Mouse (Mus musculus): Measurements from ENCODE around the gene Ccl17.
"Not testable (repeated sequence)": the region's sequence is repeated elsewhere in the genome, so short reads cannot be mapped to it uniquely, and the experiment has no call there.

The Ccl17 gene

GRCm38 (mm10) chr8:94826210-94826609, 16.0 kb downstream of the Ccl17 start:
- no peak for DNase-seq (ENCODE audit: low spot score in 2 of 2)

GRCm38 (mm10) chr8:94828284-94828683, 18.0 kb downstream of the Ccl17 start:
- no peak for DNase-seq (ENCODE audit: low spot score in 2 of 2)

- not testable (repeated sequence) for DNase-seq (ENCODE audit: low spot score in 2 of 2)
Observed at GRCm38 (mm10) chr8:94833901-94834405, 23.7 kb downstream of the Ccl17 start.

DNA sequence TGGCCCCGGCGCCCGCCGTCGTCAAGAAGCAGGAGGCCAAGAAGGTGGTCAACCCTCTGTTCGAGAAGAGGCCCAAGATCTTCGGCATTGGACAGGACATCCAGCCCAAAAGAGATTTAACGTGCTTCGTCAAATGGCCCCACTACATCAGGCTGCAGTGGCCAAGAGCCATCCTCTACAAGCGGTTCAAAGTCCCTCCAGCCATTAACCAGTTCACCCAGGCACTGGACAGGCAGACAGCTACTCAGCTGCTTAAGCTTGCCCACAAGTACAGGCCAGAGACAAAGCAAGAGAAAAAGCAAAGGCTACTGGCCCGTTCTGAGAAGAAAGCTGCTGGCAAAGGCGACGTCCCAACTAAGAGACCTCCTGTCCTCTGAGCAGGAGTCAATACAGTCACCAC, 25.5 kb downstream of the Ccl17 start:
- not testable (repeated sequence) for DNase-seq (ENCODE audit: low spot score in 2 of 2)

GRCm38 (mm10) chr8:94836456-94837240, 26.4 kb downstream of the Ccl17 start:
- DNase-seq (ENCODE audit: low spot score in 2 of 2): no peak

- peak; percentile 90 to 96 for DNase-seq (ENCODE audit: low spot score in 2 of 2)
Observed at GRCm38 (mm10) chr8:94837662-94838574, 27.7 kb downstream of the Ccl17 start, which contains the start of the genes Coq9 and Ciapin1. Gene Coq9, plus strand, starts transcription at chr8:94838321. Gene Ciapin1, minus strand, starts transcription at chr8:94838358.

GRCm38 (mm10) chr8:94838600-94838999, 28.3 kb downstream of the Ccl17 start:
- peak; percentile 62 to 73 for DNase-seq (ENCODE audit: low spot score in 2 of 2)

DNA sequence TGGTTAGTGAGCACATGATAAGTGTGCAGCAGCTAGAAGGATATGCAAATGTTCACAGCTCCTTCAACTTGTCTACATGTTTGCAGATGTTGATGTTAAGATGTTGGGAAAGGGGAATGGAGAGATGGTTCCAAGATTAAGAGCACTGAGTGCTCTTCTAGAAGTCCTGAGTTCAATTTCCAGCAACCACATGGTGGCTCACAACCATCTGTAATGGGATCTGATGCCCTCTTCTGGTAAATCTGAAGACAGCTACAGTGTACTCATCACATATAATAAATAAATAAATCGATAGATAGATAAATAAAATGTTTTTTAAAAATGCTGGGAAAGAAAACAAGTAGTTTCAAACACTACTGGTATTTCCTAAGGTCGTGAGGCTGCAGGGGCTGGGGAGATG, 30.9 kb downstream of the Ccl17 start:
- DNase-seq (ENCODE audit: low spot score in 2 of 2): no peak

DNA sequence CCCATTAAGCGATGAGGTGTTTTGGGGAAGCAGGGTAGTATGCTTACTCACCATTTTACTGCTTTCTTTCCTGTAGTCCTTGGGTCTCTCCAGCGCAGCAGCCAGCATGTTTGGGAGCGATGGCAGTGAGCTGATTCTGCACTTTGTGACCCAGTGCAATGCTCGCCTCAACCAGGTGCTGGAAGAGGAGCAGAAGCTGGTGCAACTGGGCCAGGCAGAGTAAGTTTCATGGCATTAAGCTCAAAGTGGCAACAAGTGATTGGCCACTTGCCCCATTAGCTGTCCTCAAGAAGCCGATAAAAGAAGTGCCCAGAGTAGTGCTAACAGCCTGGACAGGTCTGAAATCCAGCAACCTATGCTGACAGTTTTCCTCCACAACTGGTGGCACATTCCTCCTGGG, 39.8 kb downstream of the Ccl17 start:
- no peak for DNase-seq (ENCODE audit: low spot score in 2 of 2)

DNA sequence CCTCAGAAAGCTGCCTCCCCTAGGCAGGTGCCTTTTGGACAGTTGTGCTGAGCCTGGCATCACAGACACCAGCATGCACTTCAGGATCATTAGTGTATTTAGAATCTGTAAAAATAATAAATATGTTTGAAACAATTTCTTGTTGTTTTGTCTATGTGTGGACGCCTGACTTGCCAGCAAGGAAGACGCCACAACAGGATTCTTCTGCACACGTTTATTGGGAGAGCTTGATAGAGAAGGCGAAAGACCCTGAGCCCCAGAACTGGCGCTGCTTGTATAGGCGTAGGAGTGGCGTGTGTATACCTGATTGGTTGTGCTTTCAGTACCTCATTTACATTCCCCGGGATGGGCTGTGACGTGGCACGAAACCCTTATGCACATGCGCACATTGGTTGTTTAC, 44.5 kb downstream of the Ccl17 start:
- DNase-seq (ENCODE audit: low spot score in 2 of 2): not testable (repeated sequence)

- no peak for DNase-seq (ENCODE audit: low spot score in 2 of 2)
Observed at GRCm38 (mm10) chr8:94857011-94857345, 46.7 kb downstream of the Ccl17 start.

GRCm38 (mm10) chr8:94857346-94858173, 47.3 kb downstream of the Ccl17 start, which contains the start of gene Polr2c:
Gene Polr2c, plus strand, starts transcription at chr8:94857450.
- peak in 1 of 2 experiments; percentile 89 for DNase-seq (ENCODE audit: low spot score in 2 of 2)

- no peak for DNase-seq (ENCODE audit: low spot score in 2 of 2)
Observed at GRCm38 (mm10) chr8:94861352-94861910, 51.2 kb downstream of the Ccl17 start.
